Mouse (Mus musculus) forebrain, embryonic 14.5 days (tissue): ENCODE results near the gene Inafm1. TPM values are rescaled to one million over a fixed set of nuclear protein-coding genes. Genes with fewer than 3 reads are reported as not detected.
"Not testable (repeated sequence)": the region's sequence is repeated elsewhere in the genome, so short reads cannot be mapped to it uniquely, and the experiment has no call there.

Experiments used
- ATAC-seq: fragments of 200-750 bp; cut with Nextera tagmentation; 2 replicates; pipeline ENCODE4 v1.8.0; 2017; ENCODE audit warnings: mild to moderate bottlenecking, moderate library complexity
- DNase-seq: peaks from one replicate; pipeline ENCODE4 v3.0.0-alpha.2; 2015; ENCODE audit warnings: low spot score
- H3K27ac ChIP-seq: fragments of 300-500 bp; sonication (generic); 2 replicates; pipeline ENCODE4 v1.5.1; 2014; ENCODE audit warnings: low read depth, mild to moderate bottlenecking, control low read depth, low read length, moderate library complexity
- H3K27me3 ChIP-seq: fragments of 300-500 bp; sonication (generic); replicated peaks from 2 replicates; pipeline ENCODE4 v1.6.1; 2014; ENCODE audit warnings: low read length, control low read depth, mixed read lengths; ENCODE audit not compliant: control insufficient read depth, insufficient read depth
- H3K36me3 ChIP-seq: fragments of 300-500 bp; sonication (generic); 2 replicates; pipeline ENCODE4 v1.6.1; 2014; ENCODE audit warnings: low read length, control low read depth; ENCODE audit not compliant: control insufficient read depth, insufficient read depth
- H3K4me1 ChIP-seq: fragments of 300-500 bp; sonication (generic); 2 replicates; pipeline ENCODE4 v1.6.1; 2014; ENCODE audit warnings: antibody characterized with exemption, low read length, control low read depth; ENCODE audit not compliant: control insufficient read depth, insufficient read depth
- H3K4me2 ChIP-seq: fragments of 300-500 bp; sonication (generic); 2 replicates; pipeline ENCODE4 v1.6.1; 2014; ENCODE audit warnings: mild to moderate bottlenecking, control low read depth, low read length
- H3K4me3 ChIP-seq: fragments of 300-500 bp; sonication (generic); 2 replicates; pipeline ENCODE4 v1.5.1; 2014; ENCODE audit warnings: low read depth, low read length, control low read depth
- H3K9ac ChIP-seq: fragments of 300-500 bp; sonication (generic); 2 replicates; pipeline ENCODE4 v1.6.1; 2014; ENCODE audit warnings: mild to moderate bottlenecking, low read length, control low read depth, moderate library complexity
- H3K9me3 ChIP-seq: fragments of 300-500 bp; sonication (generic); replicated peaks from 2 replicates; pipeline ENCODE4 v1.6.1; 2016; ENCODE audit warnings: low read length, control low read depth, mixed read lengths; ENCODE audit not compliant: control insufficient read depth
- WGBS: fragments of 180-500 bp; shearing (Covaris S2); extraction: QIAGEN DNeasy Blood & Tissue Kit; methylation state at CpG from one replicate; pipeline ENCODE4 v1.1.7; 2014; 5-methylcytosine and 5-hydroxymethylcytosine counted together
- polyA plus RNA-seq: library from polyadenylated mRNA; unstranded; fragments of >200 nt; fragmentation: Nextera tagmentation; extraction: Ambion mirVana; gene quantifications from 2 replicates; pipeline ENCODE4 v1.2.1, GENCODE M21; 2014

Inafm1 gene
- polyA plus RNA-seq, 1 experiment from 2014 or later = 20.4 TPM

GRCm38 (mm10) chr7:16312011-16312671 lies 38.7 kb upstream of the Inafm1 start:
- WGBS = 0% methylated on average over 44 of the region's 49 CpGs
- H3K27ac ChIP-seq = peak overlapping the region; percentile 48
- H3K9me3 ChIP-seq = no peaks in the 10 kb centered on the region
- peaks cover 11% of the 10 kb centered on the region; the same call in 1 of the 2 replicates for H3K27me3 ChIP-seq
- peak overlapping the region; percentile 58 for H3K4me3 ChIP-seq
- peak overlapping the region; percentile 95 for H3K4me2 ChIP-seq
- DNase-seq (no peak), ATAC-seq (no peak)
- H3K4me1 ChIP-seq = peaks cover 17% of the 10 kb centered on the region
- 0 out of 2 replicates have a peak, but pooled peaks cover 1% of the 10 kb centered on the region for H3K36me3 ChIP-seq
- H3K9ac ChIP-seq = peak overlapping the region; percentile 75

- ATAC-seq = no peak
- no peak for DNase-seq
- H3K9me3 ChIP-seq = no peaks in the 10 kb centered on the region
- H3K4me3 ChIP-seq = peak overlapping the region; percentile 58
- H3K4me2 ChIP-seq = peak overlapping the region; percentile 95
- peaks cover 11% of the 10 kb centered on the region; the same call in 1 of the 2 replicates for H3K27me3 ChIP-seq
- H3K9ac ChIP-seq = peak overlapping the region; percentile 75
- peaks cover 17% of the 10 kb centered on the region for H3K4me1 ChIP-seq
- H3K36me3 ChIP-seq = no peaks in the 10 kb centered on the region
- 0 out of 2 replicates have a peak overlapping the region, but pooled peaks have one; percentile 48 for H3K27ac ChIP-seq
- WGBS = 2% methylated on average over 14 of the region's 14 CpGs
Observed at GRCm38 (mm10) chr7:16311453-16312004, 38.1 kb upstream of the Inafm1 start.

- no peak overlapping the region for H3K27ac ChIP-seq
- ATAC-seq (peak; percentile 10; the same call in 1 of the 2 replicates), DNase-seq (peak; percentile 61)
- peaks cover 17% of the 10 kb centered on the region for H3K4me1 ChIP-seq
- under 1% methylated on average over 30 of the region's 31 CpGs for WGBS
- peaks cover 11% of the 10 kb centered on the region; the same call in 1 of the 2 replicates for H3K27me3 ChIP-seq
- H3K4me2 ChIP-seq = peak overlapping the region; percentile 95
- no peaks in the 10 kb centered on the region for H3K9me3 ChIP-seq
- peak overlapping the region; percentile 58 for H3K4me3 ChIP-seq
- no peaks in the 10 kb centered on the region for H3K36me3 ChIP-seq
- peak overlapping the region; percentile 65 for H3K9ac ChIP-seq
Observed at GRCm38 (mm10) chr7:16310521-16311452, 37.4 kb upstream of the Inafm1 start.

- H3K4me2 ChIP-seq = peak overlapping the region; percentile 95
- H3K4me3 ChIP-seq = peak overlapping the region; percentile 58
- peak overlapping the region; percentile 48; the same call in 1 of the 2 replicates for H3K27ac ChIP-seq
- H3K27me3 ChIP-seq = peaks cover 11% of the 10 kb centered on the region; the same call in 1 of the 2 replicates
- 1% methylated on average over 36 of the region's 56 CpGs for WGBS
- H3K36me3 ChIP-seq = no peaks in the 10 kb centered on the region
- H3K9me3 ChIP-seq = no peaks in the 10 kb centered on the region
- peaks cover 17% of the 10 kb centered on the region for H3K4me1 ChIP-seq
- DNase-seq (peak; percentile 67), ATAC-seq (peak; percentile 17; the same call in 1 of the 2 replicates)
- peak overlapping the region; percentile 65 for H3K9ac ChIP-seq
Observed at GRCm38 (mm10) chr7:16310020-16310520, 36.7 kb upstream of the Inafm1 start.

- peak overlapping the region; percentile 65 for H3K9ac ChIP-seq
- H3K4me1 ChIP-seq = peaks cover 17% of the 10 kb centered on the region
- peak overlapping the region; percentile 48; the same call in 1 of the 2 replicates for H3K27ac ChIP-seq
- H3K27me3 ChIP-seq = peaks cover 11% of the 10 kb centered on the region; the same call in 1 of the 2 replicates
- ATAC-seq (peak; percentile 43), DNase-seq (peak; percentile 73)
- H3K4me2 ChIP-seq = peak overlapping the region; percentile 95
- WGBS = under 1% methylated on average over 55 of the region's 61 CpGs
- peak overlapping the region; percentile 58 for H3K4me3 ChIP-seq
- H3K9me3 ChIP-seq = no peaks in the 10 kb centered on the region
- no peaks in the 10 kb centered on the region for H3K36me3 ChIP-seq
Observed at GRCm38 (mm10) chr7:16309318-16310019, 36.1 kb upstream of the Inafm1 start.

- H3K4me3 ChIP-seq = peak overlapping the region; percentile 58
- ATAC-seq (no peak), DNase-seq (no peak)
- peaks cover 17% of the 10 kb centered on the region for H3K4me1 ChIP-seq
- peak overlapping the region; percentile 65 for H3K9ac ChIP-seq
- 47% methylated on average over 16 of the region's 16 CpGs for WGBS
- H3K27ac ChIP-seq = peak overlapping the region; percentile 39; the same call in 1 of the 2 replicates
- H3K27me3 ChIP-seq = peaks cover 11% of the 10 kb centered on the region; the same call in 1 of the 2 replicates
- H3K9me3 ChIP-seq = no peaks in the 10 kb centered on the region
- peak overlapping the region; percentile 95 for H3K4me2 ChIP-seq
- H3K36me3 ChIP-seq = no peaks in the 10 kb centered on the region
Observed at GRCm38 (mm10) chr7:16308555-16309317, 35.3 kb upstream of the Inafm1 start.

- WGBS = 75% methylated on average over 1 of the region's 1 CpGs
- H3K27ac ChIP-seq = peak within 1 kb of the TSS; percentile 39; the same call in 1 of the 2 replicates
- peak within 1 kb of the TSS; percentile 95 for H3K4me2 ChIP-seq
- peak within 1 kb of the TSS; percentile 65 for H3K9ac ChIP-seq
- H3K4me1 ChIP-seq = peaks cover 13% of the 10 kb centered on the region
- peaks cover 11% of the 10 kb centered on the region; the same call in 1 of the 2 replicates for H3K27me3 ChIP-seq
- H3K4me3 ChIP-seq = peak within 1 kb of the TSS; percentile 58
- DNase-seq, H3K9me3 ChIP-seq, H3K36me3 ChIP-seq, ATAC-seq: not testable (repeated sequence)
Observed at GRCm38 (mm10) chr7:16308093-16308492, 34.7 kb upstream of the Inafm1 start, which contains the start of gene Bbc3. Gene Bbc3 (plus strand): TSS chr7:16308393.
